Mouse (Mus musculus): ENCODE results near the gene Lap3. TPM values are rescaled to one million over a fixed set of nuclear protein-coding genes. Genes with fewer than 3 reads are reported as not detected.

The Lap3 gene
- polyA plus RNA-seq, 1 experiment from 2014 or later: 153 TPM

DNA sequence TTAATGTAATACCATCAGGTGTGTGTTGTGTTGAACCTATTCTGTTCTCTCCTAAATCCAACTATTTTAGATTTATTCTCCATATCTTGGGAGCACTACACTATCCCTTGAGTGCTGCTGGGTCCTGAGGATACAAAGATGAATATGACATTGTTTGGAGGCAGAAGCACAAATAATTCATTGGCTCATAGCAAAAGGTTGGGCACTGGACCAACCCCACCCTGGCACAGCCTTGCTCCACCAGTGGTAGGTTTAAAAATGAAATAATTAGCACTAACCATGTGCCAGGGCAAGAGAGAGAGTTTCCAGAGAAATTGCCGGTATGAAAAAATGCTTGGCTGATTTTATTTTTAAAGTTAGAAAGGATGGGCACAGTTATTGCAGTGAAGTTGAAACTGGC is 19.7 kb upstream of the Lap3 start:
- Histone ChIP-seq H3K9me3 (ENCODE audit: control insufficient read depth, low read length) (no peaks in the 10 kb centered on the region), H3K4me3 (ENCODE audit: low read length) (no peak overlapping the region), H3K27me3 (replicated peaks; ENCODE audit: control insufficient read depth, insufficient read depth, low read length) (no peaks in the 10 kb centered on the region), H3K36me3 (ENCODE audit: control insufficient read depth, insufficient read depth, low read length) (no peaks in the 10 kb centered on the region), H3K27ac (ENCODE audit: low read length) (no peak overlapping the region), H3K9ac (ENCODE audit: low read depth, low read length) (no peak overlapping the region), H3K4me2 (ENCODE audit: low read depth, low read length) (no peak overlapping the region), H3K4me1 (ENCODE audit: control insufficient read depth, insufficient read depth, low read length) (no peaks in the 10 kb centered on the region)
- no peak for ATAC-seq
- 88% methylated on average over 1 of the region's 1 CpGs for WGBS

DNA sequence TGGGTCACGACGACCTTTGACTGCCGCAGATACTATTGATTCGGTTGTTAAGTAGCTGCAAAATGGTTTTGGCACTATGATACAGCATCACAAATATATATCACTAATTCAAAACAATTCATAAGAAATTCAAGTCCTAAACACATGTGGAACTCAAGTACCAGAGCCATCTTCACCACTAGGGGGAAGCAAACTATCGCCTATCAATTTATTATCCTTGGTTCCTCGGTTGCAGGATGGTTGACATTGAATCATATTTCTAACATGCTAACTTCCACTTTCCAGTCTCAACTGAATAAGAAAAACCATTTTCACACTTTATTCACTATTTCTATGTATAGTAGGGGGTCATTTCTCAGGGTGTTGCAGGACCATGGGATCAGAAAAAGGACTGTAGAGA is 19.0 kb upstream of the Lap3 start:
- Histone ChIP-seq H3K9ac (ENCODE audit: low read depth, low read length) (no peak overlapping the region), H3K27me3 (replicated peaks; ENCODE audit: control insufficient read depth, insufficient read depth, low read length) (no peaks in the 10 kb centered on the region), H3K27ac (ENCODE audit: low read length) (no peak overlapping the region), H3K4me3 (ENCODE audit: low read length) (no peak overlapping the region), H3K4me2 (ENCODE audit: low read depth, low read length) (no peak overlapping the region), H3K9me3 (ENCODE audit: control insufficient read depth, low read length) (no peaks in the 10 kb centered on the region), H3K4me1 (ENCODE audit: control insufficient read depth, insufficient read depth, low read length) (no peaks in the 10 kb centered on the region), H3K36me3 (ENCODE audit: control insufficient read depth, insufficient read depth, low read length) (no peaks in the 10 kb centered on the region)
- ATAC-seq: peak; percentile 23; the same call in 1 of the 2 replicates
- 34% methylated on average over 6 of the region's 6 CpGs for WGBS

DNA sequence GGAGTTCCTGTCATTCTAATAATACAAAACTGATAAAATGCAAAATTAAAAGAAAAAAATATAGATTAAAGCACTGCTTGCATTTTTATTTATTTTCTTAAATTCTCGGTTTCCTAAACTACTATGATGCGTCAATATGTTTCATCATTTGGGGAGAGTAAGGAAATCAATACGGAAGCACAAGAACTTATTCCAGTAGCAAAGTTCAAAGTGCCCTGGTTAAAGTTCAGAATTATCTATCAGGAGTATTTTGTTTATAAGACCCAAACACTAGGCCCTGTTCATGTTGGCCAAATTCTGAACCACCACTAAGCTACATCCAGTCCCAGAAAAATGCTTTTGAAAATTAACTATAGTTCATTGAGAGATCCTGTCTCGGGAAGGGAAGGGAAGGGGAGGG is 18.4 kb upstream of the Lap3 start:
- Histone ChIP-seq H3K27ac (ENCODE audit: low read length) (no peak overlapping the region), H3K9ac (ENCODE audit: low read depth, low read length) (no peak overlapping the region), H3K4me1 (ENCODE audit: control insufficient read depth, insufficient read depth, low read length) (no peaks in the 10 kb centered on the region), H3K9me3 (ENCODE audit: control insufficient read depth, low read length) (no peaks in the 10 kb centered on the region), H3K27me3 (replicated peaks; ENCODE audit: control insufficient read depth, insufficient read depth, low read length) (no peaks in the 10 kb centered on the region), H3K4me2 (ENCODE audit: low read depth, low read length) (no peak overlapping the region), H3K4me3 (ENCODE audit: low read length) (no peak overlapping the region), H3K36me3 (ENCODE audit: control insufficient read depth, insufficient read depth, low read length) (no peaks in the 10 kb centered on the region)
- ATAC-seq: no peak
- 63% methylated on average over 4 of the region's 4 CpGs for WGBS

DNA sequence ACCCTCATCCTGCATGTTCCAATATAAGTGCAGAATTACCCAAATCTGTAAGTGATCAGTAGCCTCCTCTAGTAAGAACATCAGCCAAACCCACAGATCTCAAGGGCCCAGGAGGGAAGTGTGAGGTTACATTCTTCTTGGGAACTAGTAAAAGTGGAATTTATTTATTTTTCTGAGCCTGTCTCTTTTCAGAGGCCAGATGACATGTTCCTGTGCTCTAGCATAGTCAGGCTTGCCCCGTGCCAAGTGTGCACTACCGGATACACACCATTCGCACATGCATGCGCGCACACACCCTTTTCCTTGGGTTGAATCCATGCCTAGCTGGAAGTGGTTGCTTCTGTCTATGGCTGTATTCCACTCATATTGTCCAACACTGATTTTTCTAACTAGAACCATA is 17.4 kb upstream of the Lap3 start:
- no peaks in the 10 kb centered on the region for H3K36me3 ChIP-seq (ENCODE audit: control insufficient read depth, insufficient read depth, low read length)
- ATAC-seq: no peak
- 77% methylated on average over 5 of the region's 5 CpGs for WGBS
- no peak overlapping the region for H3K9ac ChIP-seq (ENCODE audit: low read depth, low read length)
- no peaks in the 10 kb centered on the region for H3K9me3 ChIP-seq (ENCODE audit: control insufficient read depth, low read length)
- H3K4me3 ChIP-seq (ENCODE audit: low read length): no peak overlapping the region
- H3K4me1 ChIP-seq (ENCODE audit: control insufficient read depth, insufficient read depth, low read length): no peaks in the 10 kb centered on the region
- H3K27ac ChIP-seq (ENCODE audit: low read length): no peak overlapping the region
- no peaks in the 10 kb centered on the region for H3K27me3 ChIP-seq (replicated peaks; ENCODE audit: control insufficient read depth, insufficient read depth, low read length)
- no peak overlapping the region for H3K4me2 ChIP-seq (ENCODE audit: low read depth, low read length)

DNA sequence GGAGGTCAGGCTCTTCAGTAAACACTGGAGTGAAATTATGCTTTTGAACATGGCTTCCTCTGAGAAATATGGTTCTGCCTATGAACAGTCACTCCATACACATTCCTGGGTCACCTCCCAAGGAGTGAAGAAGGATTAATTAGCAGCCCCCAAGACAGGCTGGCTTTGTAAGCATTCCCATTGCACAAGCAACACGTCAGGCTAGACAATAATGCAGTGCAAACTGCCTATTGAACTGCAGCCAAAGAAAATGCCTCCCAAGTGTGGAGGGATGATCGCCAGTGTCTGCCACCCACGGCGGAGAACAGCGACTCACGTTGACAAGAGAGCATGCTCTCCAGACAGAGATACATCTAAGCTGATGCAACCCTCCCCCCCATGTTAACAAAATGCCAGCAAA is 16.9 kb upstream of the Lap3 start:
- Histone ChIP-seq H3K4me2 (ENCODE audit: low read depth, low read length) (no peak overlapping the region), H3K27ac (ENCODE audit: low read length) (no peak overlapping the region), H3K4me1 (ENCODE audit: control insufficient read depth, insufficient read depth, low read length) (no peaks in the 10 kb centered on the region), H3K36me3 (ENCODE audit: control insufficient read depth, insufficient read depth, low read length) (no peaks in the 10 kb centered on the region), H3K9ac (ENCODE audit: low read depth, low read length) (no peak overlapping the region), H3K27me3 (replicated peaks; ENCODE audit: control insufficient read depth, insufficient read depth, low read length) (no peaks in the 10 kb centered on the region), H3K4me3 (ENCODE audit: low read length) (no peak overlapping the region), H3K9me3 (ENCODE audit: control insufficient read depth, low read length) (no peaks in the 10 kb centered on the region)
- no peak for ATAC-seq
- 40% methylated on average over 6 of the region's 6 CpGs for WGBS

DNA sequence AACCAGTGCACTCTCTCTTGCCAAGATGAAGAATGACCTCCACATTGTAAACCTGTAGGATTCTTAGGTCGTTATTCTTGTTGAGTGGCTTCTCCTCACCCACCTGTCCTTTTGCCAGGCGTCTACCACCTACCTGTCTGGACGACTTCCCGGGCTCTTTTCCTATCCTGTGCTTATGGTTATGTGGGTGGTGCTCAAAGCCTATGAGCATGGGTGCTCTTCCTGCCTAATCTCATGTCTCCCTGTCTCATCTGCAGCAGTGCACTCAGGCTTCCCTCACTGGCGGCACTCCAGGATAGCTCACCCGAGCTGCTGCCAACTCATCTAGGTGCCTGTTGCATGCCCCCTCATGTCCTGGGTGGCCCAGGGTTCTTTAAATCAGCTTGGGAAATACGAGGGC is 15.6 kb upstream of the Lap3 start:
- Histone ChIP-seq H3K9me3 (ENCODE audit: control insufficient read depth, low read length) (no peaks in the 10 kb centered on the region), H3K9ac (ENCODE audit: low read depth, low read length) (no peak overlapping the region), H3K36me3 (ENCODE audit: control insufficient read depth, insufficient read depth, low read length) (no peaks in the 10 kb centered on the region), H3K4me1 (ENCODE audit: control insufficient read depth, insufficient read depth, low read length) (no peaks in the 10 kb centered on the region), H3K4me2 (ENCODE audit: low read depth, low read length) (no peak overlapping the region), H3K4me3 (ENCODE audit: low read length) (no peak overlapping the region), H3K27me3 (replicated peaks; ENCODE audit: control insufficient read depth, insufficient read depth, low read length) (no peaks in the 10 kb centered on the region), H3K27ac (ENCODE audit: low read length) (no peak overlapping the region)
- ATAC-seq: no peak
- WGBS: 83% methylated on average over 7 of the region's 7 CpGs

DNA sequence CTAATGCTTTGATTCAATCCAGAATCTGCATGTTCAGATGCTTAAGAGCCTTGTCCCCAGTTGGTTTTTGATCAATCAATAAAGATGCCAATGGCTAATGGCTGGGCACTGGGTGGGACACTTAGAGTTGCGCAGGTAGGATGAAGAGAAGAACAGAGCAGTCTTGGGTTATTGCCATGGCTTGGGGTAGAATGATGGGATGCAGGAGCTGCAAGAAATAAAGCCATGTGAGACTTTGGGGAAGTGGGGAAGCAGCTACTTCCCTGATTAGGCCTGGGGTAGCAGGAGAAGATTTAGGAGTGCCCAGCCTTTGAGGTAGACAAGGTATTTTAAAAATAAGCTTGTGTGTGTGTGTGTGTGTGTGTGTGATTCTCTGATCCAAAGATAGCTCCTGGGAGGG is 13.1 kb upstream of the Lap3 start:
- Histone ChIP-seq H3K4me2 (ENCODE audit: low read depth, low read length) (no peak overlapping the region), H3K27me3 (replicated peaks; ENCODE audit: control insufficient read depth, insufficient read depth, low read length) (no peaks in the 10 kb centered on the region), H3K9me3 (ENCODE audit: control insufficient read depth, low read length) (no peaks in the 10 kb centered on the region), H3K4me1 (ENCODE audit: control insufficient read depth, insufficient read depth, low read length) (no peaks in the 10 kb centered on the region), H3K27ac (ENCODE audit: low read length) (no peak overlapping the region), H3K36me3 (ENCODE audit: control insufficient read depth, insufficient read depth, low read length) (no peaks in the 10 kb centered on the region), H3K9ac (ENCODE audit: low read depth, low read length) (no peak overlapping the region), H3K4me3 (ENCODE audit: low read length) (no peak overlapping the region)
- WGBS: 94% methylated on average over 1 of the region's 1 CpGs
- no peak for ATAC-seq

DNA sequence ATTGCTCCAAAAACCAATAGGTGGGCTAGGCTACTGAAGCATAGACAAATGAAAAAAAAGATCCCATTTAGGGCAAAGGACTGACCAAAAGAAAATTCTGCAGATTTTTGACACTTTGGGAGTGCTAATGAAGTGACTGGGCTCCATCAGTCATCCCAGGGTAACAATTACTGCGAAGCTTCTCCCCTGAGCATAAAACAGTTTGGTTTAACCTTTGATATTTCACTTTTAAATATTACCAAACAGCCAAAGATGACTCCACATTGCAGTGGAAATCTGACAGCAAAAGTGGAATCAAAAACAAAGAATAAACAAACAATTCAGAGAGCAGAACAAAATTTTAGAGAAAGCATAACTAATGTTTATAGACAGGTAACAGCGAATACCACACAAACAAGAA is 12.0 kb upstream of the Lap3 start:
- WGBS: 82% methylated on average over 2 of the region's 2 CpGs
- H3K4me1 ChIP-seq (ENCODE audit: control insufficient read depth, insufficient read depth, low read length): no peaks in the 10 kb centered on the region
- H3K9me3 ChIP-seq (ENCODE audit: control insufficient read depth, low read length): no peaks in the 10 kb centered on the region
- H3K4me2 ChIP-seq (ENCODE audit: low read depth, low read length): no peak overlapping the region
- no peak overlapping the region for H3K27ac ChIP-seq (ENCODE audit: low read length)
- no peak overlapping the region for H3K4me3 ChIP-seq (ENCODE audit: low read length)
- H3K36me3 ChIP-seq (ENCODE audit: control insufficient read depth, insufficient read depth, low read length): no peaks in the 10 kb centered on the region
- H3K9ac ChIP-seq (ENCODE audit: low read depth, low read length): no peak overlapping the region
- no peak for ATAC-seq
- H3K27me3 ChIP-seq (replicated peaks; ENCODE audit: control insufficient read depth, insufficient read depth, low read length): no peaks in the 10 kb centered on the region

DNA sequence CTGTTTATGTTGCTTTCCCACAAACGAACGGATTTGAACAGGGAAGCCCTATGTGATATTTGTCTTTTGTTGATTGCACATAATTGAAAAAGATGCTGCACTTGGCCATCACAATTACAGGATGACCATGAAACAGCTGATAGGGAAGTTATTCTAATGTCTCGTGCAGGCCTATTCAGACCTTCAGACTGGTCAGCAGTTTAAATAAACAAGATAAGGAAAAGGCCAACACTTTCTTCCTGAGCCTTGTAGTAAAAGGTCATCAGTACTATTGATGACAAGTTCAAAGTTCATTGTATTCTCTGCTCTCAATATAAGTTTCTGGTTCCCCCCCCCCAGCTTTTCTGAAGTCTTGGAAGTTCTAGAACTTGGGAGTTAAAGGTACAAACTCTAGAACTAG is 10.6 kb upstream of the Lap3 start:
- no peak overlapping the region for H3K9ac ChIP-seq (ENCODE audit: low read depth, low read length)
- no peaks in the 10 kb centered on the region for H3K36me3 ChIP-seq (ENCODE audit: control insufficient read depth, insufficient read depth, low read length)
- H3K4me3 ChIP-seq (ENCODE audit: low read length): no peak overlapping the region
- no peak overlapping the region for H3K4me2 ChIP-seq (ENCODE audit: low read depth, low read length)
- no peak overlapping the region for H3K27ac ChIP-seq (ENCODE audit: low read length)
- H3K4me1 ChIP-seq (ENCODE audit: control insufficient read depth, insufficient read depth, low read length): no peaks in the 10 kb centered on the region
- WGBS: 58% methylated on average over 3 of the region's 3 CpGs
- no peaks in the 10 kb centered on the region for H3K9me3 ChIP-seq (ENCODE audit: control insufficient read depth, low read length)
- no peaks in the 10 kb centered on the region for H3K27me3 ChIP-seq (replicated peaks; ENCODE audit: control insufficient read depth, insufficient read depth, low read length)
- ATAC-seq: no peak

DNA sequence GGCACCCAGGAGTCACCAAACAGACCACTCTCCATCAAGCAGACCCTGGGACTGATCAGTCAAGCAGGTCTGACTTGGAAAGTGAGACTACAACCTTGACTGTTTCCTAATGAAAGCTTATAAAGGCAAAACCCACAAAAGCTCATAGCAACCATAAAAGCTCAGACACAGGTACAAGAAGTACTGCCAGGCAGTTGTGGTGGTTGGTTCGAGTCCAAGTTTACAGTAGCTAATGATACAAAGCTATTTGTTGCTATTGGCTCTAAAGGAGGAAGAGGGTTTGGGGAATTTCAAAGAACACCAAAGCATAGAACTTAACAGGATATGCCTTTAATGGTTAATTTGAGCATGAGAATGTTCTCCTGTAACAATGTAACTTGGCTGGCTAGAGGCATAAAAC is 9.5 kb upstream of the Lap3 start:
- no peak overlapping the region for H3K4me2 ChIP-seq (ENCODE audit: low read depth, low read length)
- H3K36me3 ChIP-seq (ENCODE audit: control insufficient read depth, insufficient read depth, low read length): no peaks in the 10 kb centered on the region
- no peak overlapping the region for H3K9ac ChIP-seq (ENCODE audit: low read depth, low read length)
- 69% methylated on average over 1 of the region's 1 CpGs for WGBS
- no peaks in the 10 kb centered on the region for H3K9me3 ChIP-seq (ENCODE audit: control insufficient read depth, low read length)
- no peaks in the 10 kb centered on the region for H3K4me1 ChIP-seq (ENCODE audit: control insufficient read depth, insufficient read depth, low read length)
- no peak overlapping the region for H3K27ac ChIP-seq (ENCODE audit: low read length)
- no peaks in the 10 kb centered on the region for H3K27me3 ChIP-seq (replicated peaks; ENCODE audit: control insufficient read depth, insufficient read depth, low read length)
- no peak for ATAC-seq
- no peak overlapping the region for H3K4me3 ChIP-seq (ENCODE audit: low read length)
